Mouse (Mus musculus): ENCODE data around the gene Ank.

- no peak for TF ChIP-seq POLR2A (IDR thresholded peaks at IDR 0.05; ENCODE audit: control insufficient read depth in 1 of 2, insufficient read depth in 1 of 2, low read depth in 1 of 2, low read length in 2 of 2, poor library complexity in 1 of 2)
- TF ChIP-seq CTCF (IDR thresholded peaks at IDR 0.05 in 2 of 3, conservative IDR thresholded peaks at IDR 0.05 in 1 of 3; ENCODE audit: control insufficient read depth in 1 of 3, insufficient read depth in 1 of 3, low read depth in 2 of 3, low read length in 3 of 3, poor library complexity in 1 of 3, severe bottlenecking in 1 of 3) = no peak
- TF ChIP-seq MXI1 (IDR thresholded peaks at IDR 0.05; ENCODE audit: low read depth, low read length) = no peak
- no peak for TF ChIP-seq EP300 (IDR thresholded peaks at IDR 0.05; ENCODE audit: low read depth in 1 of 2, low read length in 2 of 2)
- no peak for TF ChIP-seq UBTF (IDR thresholded peaks at IDR 0.05; ENCODE audit: borderline replicate concordance, insufficient read depth, low read depth, low read length)
- TF ChIP-seq USF1 (IDR thresholded peaks at IDR 0.05; ENCODE audit: low read depth, low read length) = no peak
- no peak for TF ChIP-seq USF2 (IDR thresholded peaks at IDR 0.05; ENCODE audit: borderline replicate concordance in 1 of 2, insufficient read depth in 1 of 2, low read depth in 1 of 2, low read length in 2 of 2)
- no peak for TF ChIP-seq ZMIZ1 (IDR thresholded peaks at IDR 0.05; ENCODE audit: low read depth, low read length)
- no peak for TF ChIP-seq GATA1 (IDR thresholded peaks at IDR 0.05; ENCODE audit: low read depth, low read length)
- no peak for TF ChIP-seq ETS1 (IDR thresholded peaks at IDR 0.05; ENCODE audit: low read depth, low read length)
- TF ChIP-seq GABPA (IDR thresholded peaks at IDR 0.05; ENCODE audit: low read depth, low read length) = no peak
- no peak for TF ChIP-seq MAX (IDR thresholded peaks at IDR 0.05; ENCODE audit: low read length)
- no peak for TF ChIP-seq BHLHE40 (IDR thresholded peaks at IDR 0.05; ENCODE audit: borderline replicate concordance, low read depth, low read length)
Observed at GRCm38 (mm10) chr15:27588087-27588826, 121.8 kb downstream of the Ank start.

Measured in MEL (cell line).